Mouse (Mus musculus) midbrain, postnatal 0 days (tissue): ENCODE measurements around the gene Pafah1b2. TPM values are rescaled to one million over a fixed set of nuclear protein-coding genes. Genes with fewer than 3 reads are reported as not detected.

Experiments
- ATAC-seq: fragments of 200-750 bp; cut with Nextera tagmentation; 2 replicates; pipeline ENCODE4 v1.8.0; 2017; ENCODE audit warnings: moderate number of reproducible peaks, mild to moderate bottlenecking, moderate TSS enrichment, moderate library complexity; ENCODE audit not compliant: low FRiP score
- DNase-seq: peaks from one replicate; pipeline ENCODE4 v3.0.0-alpha.2; 2015; ENCODE audit warnings: low spot score
- H3K27ac ChIP-seq: fragments of 300-500 bp; sonication (generic); 2 replicates; pipeline ENCODE4 v1.5.1; 2014; ENCODE audit warnings: low read depth, mild to moderate bottlenecking, low read length, mixed read lengths
- H3K27me3 ChIP-seq: fragments of 300-500 bp; sonication (generic); 2 replicates; pipeline ENCODE4 v1.6.1; 2014; ENCODE audit warnings: low read length, control low read depth, mixed read lengths; ENCODE audit not compliant: insufficient read depth
- H3K36me3 ChIP-seq: fragments of 300-500 bp; sonication (generic); 2 replicates; pipeline ENCODE4 v1.6.1; 2014; ENCODE audit warnings: low read length, control low read depth, mixed read lengths; ENCODE audit not compliant: insufficient read depth
- H3K4me1 ChIP-seq: fragments of 300-500 bp; sonication (generic); 2 replicates; pipeline ENCODE4 v1.6.1; 2014; ENCODE audit warnings: mild to moderate bottlenecking, control low read depth, antibody characterized with exemption, low read length, mixed read lengths; ENCODE audit not compliant: insufficient read depth
- H3K4me2 ChIP-seq: fragments of 300-500 bp; sonication (generic); 2 replicates; pipeline ENCODE4 v1.6.1; 2014; ENCODE audit warnings: low read depth, mild to moderate bottlenecking, low read length, mixed read lengths; ENCODE audit not compliant: poor library complexity, severe bottlenecking
- H3K4me3 ChIP-seq: fragments of 300-500 bp; sonication (generic); 2 replicates; pipeline ENCODE4 v1.5.1; 2014; ENCODE audit warnings: low read depth, mild to moderate bottlenecking, low read length, moderate library complexity
- H3K9ac ChIP-seq: fragments of 300-500 bp; sonication (generic); replicated peaks from 2 replicates; pipeline ENCODE4 v1.6.1; 2014; ENCODE audit warnings: mild to moderate bottlenecking, low read length, moderate library complexity, mixed read lengths; ENCODE audit not compliant: poor library complexity, severe bottlenecking
- H3K9me3 ChIP-seq: fragments of 300-500 bp; sonication (generic); 2 replicates; pipeline ENCODE4 v1.6.1; 2016; ENCODE audit warnings: low read length, control low read depth
- CTCF ChIP-seq: IDR thresholded peaks from 2 replicates; pipeline ENCODE4 v1.5.1; 2016; ENCODE audit warnings: antibody characterized with exemption, mild to moderate bottlenecking
- WGBS: fragments of 180-500 bp; shearing (Covaris S2); extraction: QIAGEN DNeasy Blood & Tissue Kit; methylation state at CpG from one replicate; pipeline ENCODE4 v1.1.7; 2014; 5-methylcytosine and 5-hydroxymethylcytosine counted together
- polyA plus RNA-seq: library from polyadenylated mRNA; unstranded; fragments of >200 nt; fragmentation: Nextera tagmentation; extraction: Ambion mirVana; gene quantifications from 2 replicates; pipeline ENCODE4 v1.2.1, GENCODE M21; 2015
- total RNA-seq: library from RNA; depleted of rRNA; stranded (reverse); fragments of >200 nt; gene quantifications from 2 replicates; pipeline ENCODE4 v1.2.3, GENCODE M21; 2014

Pafah1b2 gene
- total and polyA plus RNA-seq, 2 experiments from 2014 or later: 237 to 249 TPM

DNA sequence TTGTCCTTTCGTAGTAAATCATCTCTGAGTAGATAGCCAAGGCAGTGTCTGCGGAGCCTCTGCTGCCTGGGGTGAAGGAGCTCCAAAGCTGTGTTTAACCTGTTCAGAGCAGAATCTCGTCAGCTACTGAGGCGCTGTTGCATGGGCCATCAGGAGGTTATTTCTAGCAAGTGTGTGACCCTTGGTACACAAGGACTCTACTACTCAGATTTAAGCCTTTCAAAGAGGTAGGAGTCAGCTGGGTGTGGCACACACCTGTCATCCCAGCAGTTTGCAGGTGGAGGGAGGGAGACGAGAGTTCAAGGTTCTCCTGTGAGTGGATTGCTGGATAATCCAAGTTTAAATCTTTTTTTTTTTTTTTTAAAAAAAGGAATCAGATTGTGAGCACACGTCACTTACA is 7.5 kb upstream of the Pafah1b2 start:
- no peaks in the 10 kb centered on the region for H3K9me3 ChIP-seq
- peaks cover 6% of the 10 kb centered on the region for H3K4me1 ChIP-seq
- no peaks in the 10 kb centered on the region for H3K27me3 ChIP-seq
- H3K36me3 ChIP-seq: 0 out of 2 replicates have a peak, but pooled peaks cover 4% of the 10 kb centered on the region
- 81% methylated on average over 6 of the region's 6 CpGs for WGBS
- ATAC-seq (no peak), DNase-seq (no peak)
- H3K9ac ChIP-seq: no peak overlapping the region
- no peak overlapping the region for H3K27ac ChIP-seq
- H3K4me3 ChIP-seq: no peak overlapping the region
- no peak for TF ChIP-seq CTCF
- no peak overlapping the region for H3K4me2 ChIP-seq

DNA sequence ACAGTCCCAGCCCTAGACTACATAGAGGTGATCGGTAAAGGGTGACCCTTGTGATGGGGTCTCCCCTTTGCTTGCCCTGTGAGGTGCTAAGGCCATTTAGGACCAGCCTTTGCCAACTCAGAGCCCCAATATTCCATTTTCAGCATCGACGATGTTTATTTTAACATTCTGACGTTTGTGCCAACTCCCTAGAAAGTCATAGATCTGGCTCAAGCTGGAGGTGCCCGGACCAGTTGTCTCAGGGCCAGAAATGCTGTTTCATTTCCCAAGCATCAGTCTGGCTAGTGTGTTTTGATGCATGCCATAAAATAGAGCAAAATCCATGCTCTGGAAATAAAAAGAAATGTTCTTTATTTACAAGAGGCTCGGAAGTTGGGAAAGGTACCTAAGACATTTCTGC is 5.8 kb upstream of the Pafah1b2 start:
- H3K4me2 ChIP-seq: no peak overlapping the region
- H3K27ac ChIP-seq: no peak overlapping the region
- ATAC-seq (no peak), DNase-seq (no peak)
- no peaks in the 10 kb centered on the region for H3K9me3 ChIP-seq
- no peaks in the 10 kb centered on the region for H3K27me3 ChIP-seq
- H3K9ac ChIP-seq: no peak overlapping the region
- H3K4me1 ChIP-seq: peaks cover 6% of the 10 kb centered on the region
- no peak overlapping the region for H3K4me3 ChIP-seq
- 0 out of 2 replicates have a peak, but pooled peaks cover 4% of the 10 kb centered on the region for H3K36me3 ChIP-seq
- no peak for TF ChIP-seq CTCF
- 90% methylated on average over 6 of the region's 6 CpGs for WGBS

DNA sequence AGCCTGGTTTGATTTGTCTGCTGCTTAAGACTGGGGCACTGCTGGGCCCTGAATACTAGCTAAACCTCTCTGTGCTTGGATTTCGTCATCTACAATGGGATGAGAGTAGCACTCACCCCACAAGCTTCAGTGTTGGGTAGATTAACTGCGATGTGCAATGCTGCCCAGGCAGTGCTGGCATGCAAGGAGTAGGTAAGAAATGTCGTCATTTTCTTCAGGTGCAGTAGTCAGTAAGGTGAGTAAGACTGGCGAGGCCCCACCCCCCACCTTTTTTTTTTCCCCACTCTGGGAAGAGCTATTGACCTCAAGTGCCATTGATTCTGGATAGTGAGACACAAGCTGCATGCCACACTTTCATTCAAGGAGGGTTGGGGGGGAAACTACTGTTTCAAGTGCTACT is 3.9 kb upstream of the Pafah1b2 start:
- no peaks in the 10 kb centered on the region for H3K9me3 ChIP-seq
- no peak for TF ChIP-seq CTCF
- DNase-seq (no peak), ATAC-seq (no peak)
- H3K27me3 ChIP-seq: no peaks in the 10 kb centered on the region
- whole genome bisulfite sequencing: 62% methylated on average over 4 of the region's 4 CpGs
- 0 out of 2 replicates have a peak, but pooled peaks cover 4% of the 10 kb centered on the region for H3K36me3 ChIP-seq
- peaks cover 6% of the 10 kb centered on the region for H3K4me1 ChIP-seq
- H3K4me2 ChIP-seq: no peak overlapping the region
- H3K9ac ChIP-seq: no peak overlapping the region
- H3K27ac ChIP-seq: no peak overlapping the region
- no peak overlapping the region for H3K4me3 ChIP-seq

DNA sequence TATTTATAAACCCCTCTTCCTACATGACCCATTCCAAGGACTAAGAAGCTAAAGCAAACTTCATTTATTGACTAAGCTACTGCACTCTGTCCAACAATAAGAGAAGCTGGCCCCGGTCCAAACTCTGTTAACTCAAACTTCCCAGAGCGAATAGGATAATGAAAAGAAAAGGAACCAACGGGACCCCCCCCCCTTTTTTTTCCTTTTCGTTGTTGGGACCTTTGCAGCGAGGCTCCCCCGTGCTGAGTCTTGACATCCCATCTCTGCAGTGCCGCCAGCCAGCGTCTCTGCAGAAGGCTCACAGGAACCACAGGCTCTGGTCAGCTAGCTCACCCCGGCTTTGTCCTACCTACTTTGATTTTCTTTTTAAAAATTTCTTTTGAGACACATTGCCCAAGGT is 3.3 kb upstream of the Pafah1b2 start:
- H3K27ac ChIP-seq: no peak overlapping the region
- 0 out of 2 replicates have a peak, but pooled peaks cover 4% of the 10 kb centered on the region for H3K36me3 ChIP-seq
- H3K4me2 ChIP-seq: peak overlapping the region; percentile 90
- H3K9me3 ChIP-seq: no peaks in the 10 kb centered on the region
- peak; percentile 42 for DNase-seq
- no peak for ATAC-seq
- no peak for TF ChIP-seq CTCF
- no peak overlapping the region; the same call in 1 of the 2 replicates for H3K4me3 ChIP-seq
- no peaks in the 10 kb centered on the region for H3K27me3 ChIP-seq
- no peak overlapping the region for H3K9ac ChIP-seq
- H3K4me1 ChIP-seq: peaks cover 6% of the 10 kb centered on the region
- WGBS: 17% methylated on average over 9 of the region's 9 CpGs

DNA sequence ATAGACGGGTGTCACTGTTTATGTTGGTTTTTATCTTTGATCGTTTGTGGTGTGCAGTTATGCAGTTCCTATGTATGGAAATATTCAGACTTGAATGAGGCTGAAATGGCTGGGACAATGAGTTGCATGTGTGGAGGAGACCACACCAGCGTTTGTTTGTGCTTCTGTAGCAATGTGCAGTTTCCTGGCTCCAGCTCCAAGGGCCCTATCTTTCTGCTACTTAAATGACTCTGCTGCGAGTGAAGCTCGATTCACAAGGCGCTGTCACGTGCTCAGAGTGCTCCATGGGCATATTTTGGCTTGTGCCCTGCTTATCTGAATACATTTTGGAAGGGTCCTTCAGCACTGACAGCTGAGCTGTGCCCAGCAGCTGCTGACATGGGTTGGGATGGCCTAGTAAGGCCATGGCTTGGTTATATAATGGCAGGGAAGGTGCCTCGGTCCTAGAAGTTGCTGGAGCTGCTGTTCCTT is 2.6 kb upstream of the Pafah1b2 start:
- H3K4me2 ChIP-seq: peak overlapping the region; percentile 90
- no peak overlapping the region for H3K9ac ChIP-seq
- TF ChIP-seq CTCF: no peak
- peak overlapping the region; percentile 99; the same call in 1 of the 2 replicates for H3K4me3 ChIP-seq
- no peaks in the 10 kb centered on the region for H3K9me3 ChIP-seq
- peak overlapping the region; percentile 38; the same call in 1 of the 2 replicates for H3K27ac ChIP-seq
- 26% methylated on average over 8 of the region's 8 CpGs for WGBS
- no peak for ATAC-seq
- H3K27me3 ChIP-seq: no peaks in the 10 kb centered on the region
- peaks cover 6% of the 10 kb centered on the region for H3K4me1 ChIP-seq
- 0 out of 2 replicates have a peak, but pooled peaks cover 4% of the 10 kb centered on the region for H3K36me3 ChIP-seq
- DNase-seq: peak; percentile 41

DNA sequence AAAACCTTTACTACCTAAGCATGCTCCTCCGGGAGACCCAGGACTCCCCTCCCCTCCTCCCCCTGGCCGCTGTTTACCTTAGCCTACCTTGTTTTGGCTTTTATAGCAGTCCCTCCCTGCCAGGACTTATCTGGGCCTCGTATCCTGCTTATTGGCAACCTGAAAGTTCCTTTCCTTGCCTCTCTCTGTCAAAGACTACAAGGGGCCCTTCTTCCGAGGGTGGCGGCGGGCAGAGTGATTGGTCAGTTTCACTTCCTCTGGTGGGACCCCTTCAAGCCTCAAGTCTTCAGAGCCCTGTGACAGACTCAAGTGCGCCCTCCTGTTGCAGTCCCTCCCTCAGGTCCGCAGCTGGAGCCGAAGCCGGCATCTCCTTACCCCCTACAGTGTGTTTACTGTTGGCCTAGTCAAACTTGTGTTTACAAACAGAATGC is 1.8 kb upstream of the Pafah1b2 start:
- ATAC-seq (no peak), DNase-seq (peak; percentile 50)
- peak overlapping the region; percentile 99 for H3K4me3 ChIP-seq
- H3K9me3 ChIP-seq: no peaks in the 10 kb centered on the region
- H3K27me3 ChIP-seq: no peaks in the 10 kb centered on the region
- H3K27ac ChIP-seq: 0 out of 2 replicates have a peak overlapping the region, but pooled peaks have one; percentile 26
- peak overlapping the region; percentile 90 for H3K4me2 ChIP-seq
- WGBS: 2% methylated on average over 10 of the region's 10 CpGs
- peaks cover 6% of the 10 kb centered on the region for H3K4me1 ChIP-seq
- H3K9ac ChIP-seq: peak overlapping the region; percentile 50; the same call in 1 of the 2 replicates
- peak; percentile 54 for TF ChIP-seq CTCF
- H3K36me3 ChIP-seq: 0 out of 2 replicates have a peak, but pooled peaks cover 4% of the 10 kb centered on the region
